Mouse (Mus musculus): ENCODE measurements around the gene Gdi2. TPM values are rescaled to one million over a fixed set of nuclear protein-coding genes. Genes with fewer than 3 reads are reported as not detected.

The Gdi2 gene
- 311 TPM for polyA plus RNA-seq (2014; fragmentation: Illumina TruSeq; extraction: RNeasy Lipid Tissue Mini Kit (QIAGEN cat#74804); ENCODE audit: low read depth, low replicate concordance)

GRCm38 (mm10) chr13:3537594-3538222 is at the start of gene Gdi2:
Gene Gdi2, plus strand, starts transcription at chr13:3538063.

GRCm38 (mm10) chr13:3610795-3611438 is 73.1 kb downstream of the Gdi2 start, which contains the start of gene Fam208b:
Gene Fam208b, minus strand, starts transcription at chr13:3611108.

Other genes with a start within 250 kb of the Gdi2 start
- 16.9 TPM for gene Fam208b, start 73.0 kb downstream of the Gdi2 start, polyA plus RNA-seq (2014; fragmentation: Illumina TruSeq; extraction: RNeasy Lipid Tissue Mini Kit (QIAGEN cat#74804); ENCODE audit: low read depth, low replicate concordance)
- 14.1 TPM for gene Asb13, start 96.0 kb downstream of the Gdi2 start, polyA plus RNA-seq (2014; fragmentation: Illumina TruSeq; extraction: RNeasy Lipid Tissue Mini Kit (QIAGEN cat#74804); ENCODE audit: low read depth, low replicate concordance)

Data from adipose tissue, adult 10 weeks (tissue).